Mouse (Mus musculus) liver, adult 2 months (tissue): ENCODE data around the gene Axin1.

Experiments used
- CTCF ChIP-seq: fragments of 200-500 bp; IDR thresholded peaks from 2 replicates; pipeline ENCODE4 v1.5.1; 2011; ENCODE audit warnings: low read depth, low read length, control low read depth
- POLR2A ChIP-seq: fragments of 200-500 bp; IDR thresholded peaks from 2 replicates; pipeline ENCODE4 v1.6.1; 2011; ENCODE audit warnings: low read length, control low read depth; ENCODE audit not compliant: insufficient read depth; ENCODE audit errors: extremely low read depth

DNA sequence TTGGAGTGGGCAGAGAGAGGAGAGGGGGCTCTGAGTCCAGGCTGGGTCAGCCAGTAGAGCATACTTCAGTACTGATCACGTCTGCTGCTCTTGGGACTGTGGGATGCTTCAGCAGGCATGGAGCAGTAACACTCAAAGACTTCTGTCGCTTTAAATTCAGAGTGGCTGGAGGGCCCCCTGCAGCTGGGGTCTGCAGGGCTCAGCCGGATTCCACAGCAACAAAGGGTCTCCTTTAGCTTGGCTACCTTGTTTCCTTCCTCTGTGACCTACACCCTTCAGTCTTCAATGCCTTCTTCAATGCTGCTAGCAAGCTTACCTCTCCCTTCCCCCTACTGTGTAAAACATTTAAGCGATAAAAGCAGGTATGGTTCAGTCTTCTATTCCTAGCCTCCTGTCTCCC, 27.5 kb upstream of the Axin1 start:
- TF ChIP-seq CTCF (no peak), POLR2A (no peak)
